Mouse (Mus musculus) lung, postnatal 0 days (tissue): Measurements from ENCODE around the gene Dnah3.

Experiments
- CTCF ChIP-seq: IDR thresholded peaks from 2 replicates; pipeline ENCODE4 v1.5.1; 2016; ENCODE audit warnings: antibody characterized with exemption, mild to moderate bottlenecking
- EP300 ChIP-seq: IDR thresholded peaks from 2 replicates; pipeline ENCODE4 v1.6.1; 2016; ENCODE audit warnings: antibody characterized with exemption, mild to moderate bottlenecking, control low read depth

DNA sequence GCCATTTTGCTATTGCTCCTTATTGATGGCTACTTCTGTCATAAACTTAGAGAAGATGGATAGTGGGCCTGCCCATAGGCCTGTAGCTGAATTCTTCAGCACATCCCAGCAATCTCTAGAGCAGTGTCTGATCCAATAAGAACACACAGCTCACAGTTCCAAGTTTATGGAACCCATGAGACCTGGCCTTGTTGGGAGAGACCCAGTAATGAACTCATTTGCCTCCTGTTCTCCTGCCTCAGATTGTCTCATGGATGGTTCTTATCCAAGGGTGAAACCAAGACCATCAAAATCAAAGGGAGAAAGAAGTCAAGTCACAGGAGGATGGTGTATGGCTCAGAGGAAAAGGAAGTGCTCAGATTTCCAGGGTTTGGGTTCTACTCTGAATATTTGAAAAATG lies 44.6 kb downstream of the Dnah3 start:
- TF ChIP-seq EP300 (no peak), CTCF (no peak)
